Mouse (Mus musculus): Measurements from ENCODE around the gene Slc25a18.
"Not testable (repeated sequence)": the region's sequence is repeated elsewhere in the genome, so short reads cannot be mapped to it uniquely, and the experiment has no call there.

Gene Slc25a18

GRCm38 (mm10) chr6:120798905-120799304 lies 25.5 kb downstream of the Slc25a18 start:
- no peak for DNase-seq

GRCm38 (mm10) chr6:120799581-120800041 lies 26.2 kb downstream of the Slc25a18 start:
- DNase-seq = no peak

- DNase-seq = no peak
These were observed 33.8 kb downstream of the Slc25a18 start for GRCm38 (mm10) chr6:120806999-120807737.

GRCm38 (mm10) chr6:120807738-120808081 lies 34.3 kb downstream of the Slc25a18 start:
- DNase-seq = no peak

DNA sequence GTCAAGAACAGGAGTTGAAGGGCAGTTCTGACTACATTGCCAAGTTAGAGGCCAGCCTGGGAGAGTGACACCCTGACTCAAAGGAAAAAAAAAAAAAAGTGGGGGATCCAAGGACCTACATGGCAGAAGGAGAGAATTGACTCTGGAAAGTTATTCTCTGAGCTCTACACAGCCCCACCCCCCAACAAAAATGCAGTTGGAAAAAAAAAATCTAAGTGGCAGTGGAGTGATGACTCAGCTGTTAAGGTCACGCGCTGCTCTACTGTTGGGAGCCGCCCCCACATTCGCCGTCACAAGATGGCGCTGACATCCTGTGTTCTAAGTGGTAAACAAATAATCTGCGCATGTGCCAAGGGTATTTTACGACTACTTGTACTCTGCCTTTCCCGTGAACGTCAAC lies 38.6 kb downstream of the Slc25a18 start:
- DNase-seq = not testable (repeated sequence)

DNA sequence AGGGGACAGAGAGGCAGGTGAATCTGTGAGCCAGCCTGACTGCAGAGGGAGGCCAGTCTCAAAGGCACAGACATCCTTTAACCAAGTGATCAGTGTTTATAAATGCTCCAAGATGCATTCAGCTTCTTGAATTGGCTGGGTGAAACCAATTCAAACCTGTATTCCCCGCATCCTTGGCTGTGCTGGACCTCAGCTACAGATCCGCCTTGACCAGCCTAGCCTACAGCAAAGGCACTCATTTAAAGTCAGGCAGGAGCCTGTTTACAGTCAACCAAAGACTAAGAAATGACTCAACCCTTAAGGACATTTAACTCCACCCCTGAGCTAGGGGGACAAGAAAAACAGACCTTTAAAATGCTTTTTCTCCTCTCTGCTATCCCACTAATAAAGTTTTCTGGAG lies 45.9 kb downstream of the Slc25a18 start:
- no peak for DNase-seq

DNA sequence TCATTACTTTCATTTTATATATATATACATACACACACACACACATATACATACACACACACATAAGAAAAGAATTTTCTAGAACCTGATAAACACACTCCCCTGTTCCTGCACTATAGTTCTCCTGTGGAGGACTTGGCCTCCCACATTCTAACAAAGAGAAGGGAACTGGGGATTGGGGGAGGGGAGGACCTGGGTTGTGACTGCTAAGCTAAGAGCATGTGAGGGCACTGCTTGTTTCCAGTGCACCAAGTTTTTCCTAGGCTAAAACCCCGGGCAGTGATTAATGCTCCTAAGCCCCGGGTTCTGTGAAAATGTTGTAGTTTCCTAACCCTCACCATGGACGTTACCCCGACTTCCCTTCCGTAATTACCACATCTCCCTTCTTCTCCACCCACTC lies 46.8 kb downstream of the Slc25a18 start:
- DNase-seq = no peak

DNA sequence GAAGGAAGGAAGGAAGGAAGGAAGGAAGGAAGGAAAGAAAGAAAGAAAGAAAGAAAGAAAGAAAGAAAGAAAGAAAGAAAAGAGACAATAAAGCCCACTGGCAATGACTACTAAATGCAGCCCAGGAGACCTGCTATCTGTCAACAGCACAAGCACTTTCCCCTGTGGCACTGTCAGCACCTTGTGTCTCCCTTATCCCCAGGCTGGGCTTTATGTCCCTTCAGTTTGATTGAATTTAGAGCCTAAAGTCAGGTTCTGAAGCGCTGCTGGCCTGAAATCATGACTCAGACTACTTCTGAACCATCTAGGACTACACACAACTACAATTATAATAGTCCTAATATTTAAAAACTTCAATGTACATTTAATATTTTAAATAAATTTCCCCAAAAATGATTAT lies 47.6 kb downstream of the Slc25a18 start:
- DNase-seq = no peak

GRCm38 (mm10) chr6:120821715-120822114 lies 48.3 kb downstream of the Slc25a18 start:
- no peak for DNase-seq

DNA sequence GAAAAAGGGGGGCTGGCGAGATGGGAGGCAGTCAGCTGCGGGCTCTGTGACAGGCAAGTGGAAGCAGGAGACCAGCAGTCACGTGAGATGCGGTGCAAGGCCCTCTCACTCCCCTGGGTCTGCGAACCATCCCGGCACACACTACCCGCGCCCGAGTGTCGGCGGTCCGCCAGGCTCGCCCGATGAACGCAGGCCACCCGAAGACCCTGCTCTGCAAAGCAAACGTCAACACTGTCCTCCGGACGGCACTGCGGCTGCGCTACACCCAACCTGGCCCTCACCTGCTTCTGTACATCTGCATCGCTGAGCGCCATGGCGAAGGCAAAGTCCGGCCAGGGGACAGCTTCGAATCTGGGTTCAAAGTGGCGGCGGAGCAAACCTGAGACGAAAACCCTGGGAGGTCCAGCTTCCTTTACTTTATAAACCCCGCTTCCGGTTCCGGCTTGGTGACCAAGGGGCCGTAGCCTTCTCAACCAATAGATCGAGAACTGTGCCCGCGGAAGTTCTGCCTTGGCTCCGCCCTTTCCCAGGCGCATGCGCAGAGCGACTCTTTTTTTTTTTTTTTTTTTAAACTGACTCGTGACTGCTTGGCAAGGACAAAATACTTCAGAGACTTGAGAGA lies 49.0 kb downstream of the Slc25a18 start, which contains the start of gene Atp6v1e1:
TSS of gene Atp6v1e1 (minus strand) at position 487 of the 622 bp plus-strand sequence.
- DNase-seq = peak; percentile 93

DNA sequence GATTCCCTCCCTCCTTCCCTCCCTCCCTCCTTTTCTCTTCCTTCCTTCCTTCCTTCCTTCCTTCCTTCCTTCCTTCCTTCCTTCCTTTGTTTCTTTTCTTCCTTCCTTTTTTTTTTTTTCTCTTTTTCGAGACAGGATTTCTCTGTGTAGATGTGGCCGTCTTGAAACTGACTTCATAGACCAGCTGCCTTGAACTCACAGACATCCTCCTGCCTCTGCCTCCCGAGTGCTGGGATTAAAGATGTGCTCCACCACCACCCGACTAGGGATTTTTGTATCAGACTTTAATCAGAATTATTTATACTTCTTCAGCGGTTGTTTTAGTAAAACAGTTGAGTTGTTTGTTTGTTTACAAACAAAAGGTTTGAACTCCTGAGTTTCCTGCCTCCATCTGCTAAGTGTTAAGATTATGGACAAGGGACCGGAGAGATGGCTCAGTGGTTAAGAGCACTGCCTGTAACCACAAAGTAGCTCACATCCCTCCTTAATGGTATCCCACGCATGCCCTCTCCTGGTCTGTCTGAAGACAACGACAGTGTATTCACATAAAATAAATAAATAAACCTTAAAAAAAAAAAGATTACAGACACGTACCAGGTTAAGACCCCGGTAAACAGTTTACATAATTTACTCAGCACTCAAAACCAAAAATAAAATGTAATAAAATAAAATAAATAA lies 49.7 kb downstream of the Slc25a18 start:
- DNase-seq = peak; percentile 33 to 63

GRCm38 (mm10) chr6:120830056-120830455 lies 56.7 kb downstream of the Slc25a18 start:
- DNase-seq = no peak

DNA sequence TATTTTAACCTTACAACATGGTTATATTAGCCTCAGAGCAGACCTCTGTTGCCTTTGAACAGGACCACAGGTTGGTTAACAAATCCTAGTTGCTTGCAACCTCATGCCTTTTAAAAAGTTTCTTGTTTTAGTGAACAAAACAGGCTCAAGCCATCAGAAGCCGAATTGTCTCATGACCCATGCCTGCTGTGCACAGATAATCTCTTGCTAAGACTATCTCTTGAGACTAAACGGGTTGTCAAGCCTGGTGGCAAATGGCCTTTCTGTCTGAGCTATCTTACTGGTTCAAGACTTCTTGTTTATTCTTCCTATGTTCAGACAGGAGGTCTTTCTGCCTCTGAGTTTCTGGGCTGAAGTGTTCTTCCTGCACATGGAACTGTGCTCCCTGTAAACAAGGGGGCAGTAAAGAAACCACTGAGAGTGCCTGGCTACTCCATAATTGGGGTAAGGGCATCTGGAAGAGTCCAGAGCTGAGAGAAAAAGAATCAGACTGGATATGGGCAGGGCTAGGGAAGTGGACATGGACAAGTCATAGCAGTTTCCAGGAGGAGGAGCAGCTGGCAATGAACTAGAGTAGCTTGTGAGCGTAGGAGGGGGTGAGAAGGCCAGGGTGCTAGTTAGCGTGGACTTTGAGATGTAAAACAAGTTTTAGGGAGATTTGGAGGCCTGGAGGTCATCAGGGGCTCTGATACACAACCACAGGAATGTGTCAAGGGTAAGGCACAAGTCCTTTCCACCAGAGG lies 57.7 kb downstream of the Slc25a18 start:
- no peak for DNase-seq

DNA sequence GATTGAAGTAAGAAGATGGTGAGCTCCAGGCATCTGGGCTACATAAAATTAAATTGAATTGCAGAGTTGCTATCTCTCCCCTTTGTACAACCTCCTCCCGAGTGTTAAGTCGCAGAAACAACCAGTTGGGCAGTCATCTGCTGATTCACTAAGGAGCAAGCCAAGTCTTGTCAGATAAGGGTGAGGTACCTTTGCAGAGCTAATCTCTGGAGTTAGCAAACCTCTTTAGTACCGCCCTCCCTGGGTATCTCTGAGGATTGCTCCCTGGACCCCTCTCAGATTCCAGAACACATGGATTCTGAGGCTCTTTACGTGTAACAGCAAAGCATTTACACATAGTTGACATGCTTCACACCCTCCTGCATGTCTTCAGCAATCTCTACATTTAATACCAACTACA lies 58.7 kb downstream of the Slc25a18 start:
- no peak for DNase-seq

GRCm38 (mm10) chr6:120834766-120835321 lies 61.5 kb downstream of the Slc25a18 start:
- no peak for DNase-seq

GRCm38 (mm10) chr6:120835474-120836374 lies 62.3 kb downstream of the Slc25a18 start, which contains the start of gene Bcl2l13:
Gene Bcl2l13, plus strand, starts transcription at chr6:120836212.
- DNase-seq = peak; percentile 97

- no peak for DNase-seq
These were observed 63.2 kb downstream of the Slc25a18 start for GRCm38 (mm10) chr6:120836389-120837151.

GRCm38 (mm10) chr6:120837152-120837530 lies 63.8 kb downstream of the Slc25a18 start:
- no peak for DNase-seq

DNA sequence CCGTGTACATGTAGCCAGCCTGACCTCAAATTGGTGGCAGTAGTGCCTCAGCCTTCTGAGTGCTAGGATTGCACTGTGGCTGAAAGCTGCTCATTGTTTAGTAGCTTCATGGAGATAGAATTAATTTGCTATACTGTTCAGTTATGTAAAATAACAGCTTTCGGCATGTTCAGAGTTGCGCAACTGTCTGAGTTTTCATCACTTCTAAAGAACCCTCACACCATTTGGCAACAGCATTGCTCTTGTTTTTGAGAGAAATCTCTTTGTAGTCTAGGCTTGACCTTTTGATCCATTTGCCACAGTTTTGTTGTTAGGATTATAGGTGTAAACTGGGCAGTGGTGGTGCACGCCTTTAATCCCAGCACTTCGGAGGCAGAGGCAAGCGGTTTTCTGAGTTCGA lies 66.9 kb downstream of the Slc25a18 start:
- DNase-seq = no peak

DNA sequence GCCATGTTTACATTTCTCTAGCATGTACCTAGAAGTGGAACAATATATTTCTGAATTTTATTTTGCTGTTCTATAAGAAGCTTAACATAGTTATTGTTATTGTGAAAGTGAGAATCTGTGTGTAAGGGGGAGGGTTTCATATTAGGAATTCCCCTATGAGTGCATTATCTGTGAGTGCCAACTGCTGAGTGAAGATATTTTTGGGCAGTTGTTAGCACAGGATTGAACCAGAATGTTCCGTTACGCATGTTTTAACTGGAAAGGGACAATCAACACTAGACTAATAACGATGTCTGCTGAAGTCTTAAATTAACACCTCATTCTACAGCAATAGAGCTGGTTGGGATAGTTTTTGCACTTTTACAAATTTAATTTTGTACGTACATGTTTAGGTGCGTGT lies 68.4 kb downstream of the Slc25a18 start:
- DNase-seq = no peak

All from cerebellum, postnatal 14 days (tissue).